Mouse (Mus musculus) olfactory bulb, adult 2 months (tissue): ENCODE measurements at regions not wholly inside any gene's neighbourhood (a gene's known extent, or its start where the extent isn't known, plus 50 kb on each side); places are given as distances from the start of the nearest gene placed in this dataset.

Experiments used
- CTCF ChIP-seq: fragments of 200-500 bp; IDR thresholded peaks from 2 replicates; pipeline ENCODE4 v1.5.1; 2012; ENCODE audit warnings: low read depth, mild to moderate bottlenecking, low read length, moderate library complexity; ENCODE audit not compliant: insufficient read depth
- POLR2A ChIP-seq: fragments of 200-500 bp; IDR thresholded peaks from 2 replicates; pipeline ENCODE4 v1.6.1; 2012; ENCODE audit warnings: mild to moderate bottlenecking, low read depth, low read length, moderate library complexity; ENCODE audit not compliant: insufficient read depth

- no peak for TF ChIP-seq CTCF
- no peak for TF ChIP-seq POLR2A
Measured at GRCm38 (mm10) chr3:149518928-149519574, 528.7 kb upstream of the Adgrl2 start.
